Mouse (Mus musculus): Measurements from ENCODE around the gene Sqstm1.

GRCm38 (mm10) chr11:50224671-50225530 is 14.3 kb upstream of the Sqstm1 start:
- TF ChIP-seq GATA1 (IDR thresholded peaks at IDR 0.05; ENCODE audit: low read length), result peak; percentile 78
- TF ChIP-seq TAL1 (IDR thresholded peaks at IDR 0.05; ENCODE audit: low read length), result peak; percentile 91
